7 mouse cellular contexts compared by ENCODE assay signal in the genomic region with DNA sequence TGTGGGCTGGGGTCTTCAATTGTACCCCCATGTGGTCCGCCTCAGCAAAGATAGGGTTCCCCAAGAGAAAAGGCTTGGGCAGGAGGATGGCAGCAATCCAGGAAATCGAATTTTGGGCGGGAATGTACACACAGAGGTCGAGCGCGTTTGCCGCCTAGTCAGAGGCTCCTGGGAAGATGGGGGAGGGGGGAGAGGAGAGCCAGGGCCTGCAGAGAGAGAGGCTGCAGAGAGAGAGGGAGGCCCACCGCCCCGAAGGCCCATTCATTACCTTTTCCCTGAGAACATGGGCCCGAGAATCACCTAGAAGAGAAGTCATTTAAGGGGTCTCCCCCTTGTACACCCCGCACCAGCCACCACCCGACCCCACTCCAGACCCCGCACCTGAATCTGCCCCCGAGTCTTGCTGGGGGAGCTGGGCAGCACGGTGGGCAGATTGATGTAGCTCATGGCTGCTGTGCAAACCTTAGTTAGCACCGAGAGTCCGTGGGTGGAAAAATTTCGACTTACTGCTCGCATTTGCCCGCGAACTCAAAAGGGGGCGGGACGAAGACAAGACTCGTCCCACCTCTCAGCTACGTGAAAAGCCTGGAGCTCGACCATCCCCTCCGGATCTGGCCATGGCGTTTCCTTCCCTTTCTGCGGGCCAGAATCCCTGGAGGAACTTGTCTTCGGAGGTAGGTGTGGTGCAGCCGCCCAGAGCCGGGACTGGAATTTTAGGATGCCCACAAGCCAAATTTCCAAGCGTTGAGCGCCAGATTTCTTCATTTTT. TPM values are rescaled to one million over a fixed set of nuclear protein-coding genes. Genes with fewer than 3 reads are reported as not detected.
A peak's percentile ranks its signal among the peaks of the same experiment; 100 is the strongest.
DNase-seq lines count a peak whose midpoint lies in the region; ATAC-seq and TF ChIP-seq lines count a peak whose summit lies in the region.

Gene Afmid, plus strand, starts transcription at position 592 of the 769 bp plus-strand sequence.
Gene Tk1, minus strand, starts transcription at position 760 of the 769 bp plus-strand sequence.

- peak within 1 kb of the TSS; percentile 37 for H3K9ac ChIP-seq in hindbrain, embryonic 15.5 days
- H3K9ac ChIP-seq in midbrain, embryonic 16.5 days (ENCODE audit: low read depth, low read length), result peak within 1 kb of the TSS; percentile 62

- WGBS in hindbrain, embryonic 15.5 days, result under 1% methylated on average over 34 of the region's 34 CpGs
- under 1% methylated on average over 34 of the region's 34 CpGs for WGBS in midbrain, embryonic 16.5 days

- ATAC-seq in hindbrain, embryonic 15.5 days (ENCODE audit: low FRiP score, low read depth), result peak; percentile 59; the same call in 1 of the 2 replicates
- ATAC-seq in midbrain, embryonic 16.5 days, result peak; percentile 40; the same call in 1 of the 2 replicates

- peaks cover 35% of the 10 kb centered on the region for H3K4me1 ChIP-seq in brown adipose tissue, adult 24 weeks (ENCODE audit: control insufficient read depth, insufficient read depth, insufficient read length, low read length)
- H3K4me1 ChIP-seq in hindbrain, embryonic 15.5 days (replicated peaks), result peaks cover 39% of the 10 kb centered on the region
- peaks cover 19% of the 10 kb centered on the region for H3K4me1 ChIP-seq in midbrain, embryonic 16.5 days (ENCODE audit: control insufficient read depth, insufficient read depth, low read length)
- peaks cover 23% of the 10 kb centered on the region for H3K4me1 ChIP-seq in testis, adult 2 months (ENCODE audit: control insufficient read depth, insufficient read depth, low read length)

- no peak within 1 kb of the TSS for H3K27ac ChIP-seq in brown adipose tissue, adult 24 weeks (replicated peaks; ENCODE audit: low read depth, low read length)
- H3K27ac ChIP-seq in gastrocnemius, adult 2 months, result peak within 1 kb of the TSS; percentile 67
- H3K27ac ChIP-seq in hindbrain, embryonic 15.5 days (replicated peaks), result peak within 1 kb of the TSS; percentile 54
- peak within 1 kb of the TSS; percentile 38; the same call in 1 of the 2 replicates for H3K27ac ChIP-seq in midbrain, embryonic 16.5 days (ENCODE audit: low read length)
- peak within 1 kb of the TSS; percentile 73 for H3K27ac ChIP-seq in testis, adult 2 months (ENCODE audit: control insufficient read depth, insufficient read depth, low read depth, low read length)

- intact Hi-C loops in gastrocnemius, adult 2 months (cut with DNase I), result loop anchor here (2.0 kb wide), 1 partner anchor 117 kb away; no protein-coding TSS in a partner anchor

- H3K9me3 ChIP-seq in hindbrain, embryonic 15.5 days, result no peaks in the 10 kb centered on the region
- H3K9me3 ChIP-seq in midbrain, embryonic 16.5 days (replicated peaks; ENCODE audit: control insufficient read depth, low read length, poor library complexity, severe bottlenecking), result no peaks in the 10 kb centered on the region

- no peak for TF ChIP-seq CTCF in gastrocnemius, adult 2 months (IDR thresholded peaks at IDR 0.05)
- no peak for TF ChIP-seq CTCF in testis, adult 2 months (IDR thresholded peaks at IDR 0.05; ENCODE audit: control insufficient read depth, insufficient read depth, insufficient replicate concordance, low read depth, low read length)

- H3K36me3 ChIP-seq in hindbrain, embryonic 15.5 days, result no peaks in the 10 kb centered on the region
- H3K36me3 ChIP-seq in midbrain, embryonic 16.5 days (ENCODE audit: control insufficient read depth, insufficient read depth, low read length), result no peaks in the 10 kb centered on the region
- H3K36me3 ChIP-seq in testis, adult 2 months (ENCODE audit: control insufficient read depth, insufficient read depth, low read length), result no peaks in the 10 kb centered on the region

- H3K4me2 ChIP-seq in hindbrain, embryonic 15.5 days, result peak within 1 kb of the TSS; percentile 67
- peak within 1 kb of the TSS; percentile 79 for H3K4me2 ChIP-seq in midbrain, embryonic 16.5 days (ENCODE audit: low read length)

- H3K4me3 ChIP-seq in brown adipose tissue, adult 24 weeks (ENCODE audit: insufficient read depth, low read depth, low read length), result peak within 1 kb of the TSS; percentile 24
- peak within 1 kb of the TSS; percentile 57 for H3K4me3 ChIP-seq in gastrocnemius, adult 2 months
- peak within 1 kb of the TSS; percentile 39 for H3K4me3 ChIP-seq in hindbrain, embryonic 15.5 days
- peak within 1 kb of the TSS; percentile 39 for H3K4me3 ChIP-seq in midbrain, embryonic 16.5 days (ENCODE audit: low read depth, low read length)
- peak within 1 kb of the TSS; percentile 41 for H3K4me3 ChIP-seq in testis, adult 2 months (ENCODE audit: control insufficient read depth, low read depth, low read length)

- no peaks in the 10 kb centered on the region for H3K27me3 ChIP-seq in hindbrain, embryonic 15.5 days
- H3K27me3 ChIP-seq in midbrain, embryonic 16.5 days (ENCODE audit: control insufficient read depth, insufficient read depth, low read depth, low read length), result no peaks in the 10 kb centered on the region
- no peaks in the 10 kb centered on the region for H3K27me3 ChIP-seq in testis, adult 2 months (ENCODE audit: control insufficient read depth, insufficient read depth, low read length)

- peak; percentile 94 for DNase-seq in NIH3T3 (ENCODE audit: low read depth)
- peak; percentile 73 for DNase-seq in gastrocnemius, adult 2 months
- peak; percentile 89 for DNase-seq in liver

- TF ChIP-seq POLR2A in testis, adult 2 months (IDR thresholded peaks at IDR 0.05; ENCODE audit: control insufficient read depth, low read depth, low read length), result no peak; the same call in 1 of the 2 replicates

RNA-seq across cellular contexts. Expression of gene Afmid, which starts in this region (rescaled TPM):
- 1.7 and 1.8 TPM in 2 replicates for polyA plus RNA-seq in brown adipose tissue, adult 24 weeks (2012; ENCODE audit: insufficient read depth, insufficient read length, missing spikeins)
- 1 to 10 TPM; 3.1 to 3.3 TPM for total RNA-seq in gastrocnemius, adult 2 months (2021)
- 6.9 and 7.2 TPM in 2 replicates for polyA plus RNA-seq in hindbrain, embryonic 15.5 days (2015; fragmentation: Nextera tagmentation; extraction: Ambion mirVana)
- polyA plus RNA-seq in midbrain, embryonic 16.5 days (2015; fragmentation: Nextera tagmentation; extraction: Ambion mirVana), result 5.6 and 5.9 TPM in 2 replicates
- polyA plus RNA-seq in testis, adult 2 months (2012; rRNA removed), result 4.0 and 5.7 TPM in 2 replicates

RNA-seq across cellular contexts. Expression of gene Tk1, which starts in this region (rescaled TPM):
- polyA plus RNA-seq in brown adipose tissue, adult 24 weeks (2012; ENCODE audit: insufficient read depth, insufficient read length, missing spikeins), result not detected in 2 replicates
- 1 to 10 TPM; 2.5 to 2.8 TPM for total RNA-seq in gastrocnemius, adult 2 months (2021)
- 22.9 and 24.3 TPM in 2 replicates for polyA plus RNA-seq in hindbrain, embryonic 15.5 days (2015; fragmentation: Nextera tagmentation; extraction: Ambion mirVana)
- polyA plus RNA-seq in midbrain, embryonic 16.5 days (2015; fragmentation: Nextera tagmentation; extraction: Ambion mirVana), result 9.8 and 12.9 TPM in 2 replicates
- 4.8 and 5.8 TPM in 2 replicates for polyA plus RNA-seq in testis, adult 2 months (2012; rRNA removed)
